Mouse (Mus musculus): ENCODE measurements around the gene Hist1h2af.

The Hist1h2af gene

DNA sequence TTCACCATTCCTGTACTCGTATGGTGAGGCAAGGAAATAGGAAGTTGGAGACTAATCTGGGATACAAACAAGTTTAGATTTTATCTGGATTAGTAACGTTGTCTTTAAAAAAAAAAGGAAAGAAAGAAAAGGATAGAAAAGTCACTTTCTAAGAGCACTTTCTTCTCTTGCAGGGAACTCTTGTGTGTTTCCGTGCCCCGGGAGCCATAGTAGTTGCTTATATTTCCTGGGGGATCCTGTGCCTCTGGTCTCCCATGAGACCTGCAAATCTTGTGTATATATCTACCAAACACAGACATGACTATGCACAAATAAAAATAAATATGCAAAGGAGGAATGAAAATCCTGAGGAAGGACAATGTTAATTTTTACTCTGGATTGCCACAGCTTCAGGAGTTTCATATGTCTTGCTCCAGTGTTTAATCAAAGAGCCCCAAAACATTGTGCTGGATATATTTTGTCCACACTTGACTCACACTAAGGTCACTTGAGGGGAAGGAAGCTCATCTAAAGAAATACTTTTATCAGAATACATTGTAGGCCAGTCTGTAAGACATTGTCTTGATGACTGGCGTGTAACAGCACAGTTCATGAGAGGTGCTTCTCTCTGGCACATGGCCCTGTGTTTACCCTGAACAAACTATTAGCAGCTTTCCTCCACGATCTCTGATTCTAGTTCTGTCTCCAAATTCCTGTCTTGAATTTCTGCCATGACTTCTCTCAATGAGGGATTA, 43.4 kb downstream of the Hist1h2af start:
- no peak for DNase-seq (ENCODE audit: low spot score)

DNA sequence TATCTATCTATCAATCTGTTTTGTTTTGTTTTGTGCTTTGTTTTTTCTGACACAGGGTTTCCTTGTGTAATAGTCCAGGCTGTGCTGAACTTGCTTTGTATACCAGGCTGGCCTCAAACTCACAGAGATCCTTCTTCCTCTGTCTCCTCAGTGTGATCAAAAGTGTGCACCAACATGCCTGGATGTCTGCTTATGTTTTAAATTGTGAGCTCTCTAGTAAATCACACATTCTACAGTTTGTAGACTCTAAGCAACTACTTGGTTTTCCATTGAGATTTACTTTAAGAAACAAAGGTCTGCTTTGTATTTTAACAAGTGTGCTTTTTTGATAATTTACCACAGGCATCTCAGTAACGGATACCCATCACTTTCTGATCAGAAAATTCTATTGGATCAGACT, 44.1 kb downstream of the Hist1h2af start:
- DNase-seq (ENCODE audit: low spot score) = no peak

DNA sequence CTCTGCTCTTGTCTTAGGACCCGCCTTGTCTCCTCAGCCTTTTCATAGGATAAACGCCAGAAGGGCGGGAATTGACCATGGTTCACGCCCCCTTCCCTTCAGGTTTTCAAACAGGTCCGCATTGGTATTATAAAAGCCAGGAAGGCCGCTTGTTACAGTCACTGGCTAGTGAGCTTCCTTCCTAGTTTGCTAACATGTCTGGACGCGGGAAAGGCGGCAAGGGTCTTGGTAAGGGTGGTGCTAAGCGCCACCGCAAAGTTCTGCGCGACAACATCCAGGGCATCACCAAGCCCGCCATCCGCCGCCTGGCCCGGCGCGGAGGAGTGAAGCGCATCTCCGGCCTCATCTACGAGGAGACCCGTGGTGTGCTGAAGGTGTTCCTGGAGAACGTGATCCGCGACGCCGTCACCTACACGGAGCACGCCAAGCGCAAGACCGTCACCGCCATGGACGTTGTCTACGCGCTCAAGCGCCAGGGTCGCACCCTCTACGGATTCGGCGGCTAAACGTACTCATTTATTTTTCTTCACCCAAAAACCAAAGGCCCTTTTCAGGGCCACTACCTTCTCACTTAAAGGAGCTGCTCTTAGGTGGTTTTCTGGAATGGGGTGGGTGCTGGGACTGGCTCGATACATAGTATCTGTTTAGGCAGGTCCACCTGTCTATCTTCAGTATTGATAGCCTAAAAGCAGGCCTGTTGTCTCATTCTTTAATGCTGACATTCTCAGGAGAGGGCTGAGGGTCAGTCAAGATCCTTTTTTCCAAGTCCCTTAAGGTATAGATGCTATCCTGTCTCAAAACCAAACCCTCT, 47.9 kb downstream of the Hist1h2af start, which contains the start of gene Hist1h4d:
TSS of gene Hist1h4d (plus strand) at position 191 of the 811 bp plus-strand sequence.
- DNase-seq (ENCODE audit: low spot score) = peak; percentile 79

DNA sequence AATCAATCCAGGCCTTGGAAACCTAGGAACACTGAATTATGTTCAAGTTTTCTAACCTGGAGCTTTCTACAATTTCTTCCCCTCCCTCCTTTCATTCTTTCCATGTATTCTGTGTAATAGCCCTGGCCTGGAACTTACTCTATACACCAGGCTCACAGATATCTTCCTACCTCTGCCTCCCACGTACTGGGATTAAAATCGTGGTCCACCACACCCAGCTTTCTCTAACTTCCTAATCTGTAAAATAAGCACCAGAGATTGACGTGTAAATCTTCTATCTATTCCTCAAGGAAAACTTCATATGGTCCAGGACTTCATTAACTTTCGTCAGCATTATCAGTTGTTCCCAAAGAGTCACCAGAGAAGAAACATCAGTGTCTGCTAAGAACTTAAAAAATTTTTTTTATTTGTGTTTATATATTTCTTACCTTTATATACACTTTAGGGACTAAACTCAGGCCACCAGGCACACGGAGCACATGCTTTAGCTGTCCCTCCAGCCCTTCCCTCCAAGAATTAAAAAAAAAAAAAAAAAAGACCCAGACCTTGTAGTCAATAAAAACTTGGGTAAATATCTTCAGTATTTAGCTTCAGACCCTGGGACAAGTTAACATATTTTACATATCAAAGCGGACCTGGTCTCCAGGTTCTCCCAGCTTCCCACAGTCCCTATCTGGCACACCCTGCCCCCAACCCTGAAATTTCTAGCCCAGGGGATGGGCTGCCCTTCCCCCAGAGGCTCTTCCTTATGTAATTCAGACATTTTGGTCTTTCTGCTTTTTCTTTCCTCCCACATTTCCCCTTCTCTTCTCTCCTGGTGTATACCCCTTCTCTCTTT, 48.7 kb downstream of the Hist1h2af start:
- no peak for DNase-seq (ENCODE audit: low spot score)

DNA sequence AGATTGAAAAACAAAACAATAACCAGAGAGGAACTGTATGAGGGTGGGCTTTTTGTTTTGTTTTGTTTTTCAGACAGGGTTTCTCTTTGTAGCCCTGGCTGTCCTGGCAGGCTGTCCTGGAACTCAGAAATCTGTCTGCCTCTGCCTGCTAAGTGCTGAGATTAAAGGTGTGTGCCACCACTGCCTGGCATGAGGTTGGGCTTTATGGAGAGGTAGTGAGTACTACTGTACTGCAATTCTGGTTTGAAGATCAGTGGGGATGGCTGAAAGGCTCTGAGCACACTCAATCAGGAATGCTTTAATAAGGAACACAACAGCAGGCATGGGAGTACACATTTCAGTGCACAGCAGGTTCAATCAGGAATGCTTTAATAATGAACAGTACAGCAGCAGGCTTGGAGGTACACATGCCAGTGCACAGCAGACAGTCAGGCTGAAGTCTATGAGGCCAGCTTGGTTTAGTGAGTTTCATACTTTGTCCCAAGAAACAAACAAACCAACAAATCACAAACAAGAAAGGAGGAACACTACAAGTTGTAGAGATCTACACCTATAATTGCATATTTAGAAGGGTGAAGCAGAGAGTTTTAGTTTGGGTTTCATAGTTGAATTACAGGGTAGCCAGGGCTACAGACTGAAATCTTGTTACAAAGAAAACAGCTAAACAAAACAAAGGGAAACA, 49.8 kb downstream of the Hist1h2af start:
- DNase-seq (ENCODE audit: low spot score) = no peak
